In genomic region chr11:81096011-81096410, GRCm38 (mm10) we compare ENCODE assay signal across 9 mouse cellular contexts.
DNase-seq lines count a peak whose midpoint lies in the region; ATAC-seq and TF ChIP-seq lines count a peak whose summit lies in the region.
"Had no signal": no experiment of that assay in that cellular context is flagged by ENCODE, and none has a peak within 500 bp of the region (broad histone marks: within the 10 kb centered on the region; RNA-seq: fewer than 3 reads in every experiment).

No protein-coding gene starts in this region.

- WGBS in liver, postnatal 0 days (ENCODE audit: insufficient replicate concordance): 39% methylated on average over 6 of the region's 6 CpGs
- 17% methylated on average over 6 of the region's 6 CpGs for WGBS in stomach, embryonic 16.5 days
- 87% methylated on average over 6 of the region's 6 CpGs for WGBS in midbrain, embryonic 16.5 days
- WGBS in liver, embryonic 12.5 days (ENCODE audit: insufficient replicate concordance): 33% methylated on average over 6 of the region's 6 CpGs
- whole genome bisulfite sequencing in forebrain, embryonic 16.5 days: 82% methylated on average over 6 of the region's 6 CpGs

- H3K27ac ChIP-seq in liver, postnatal 0 days (ENCODE audit: low read depth): no peak overlapping the region
- H3K27ac ChIP-seq in stomach, embryonic 16.5 days (ENCODE audit: low read length): no peak overlapping the region
- no peak overlapping the region for H3K27ac ChIP-seq in midbrain, embryonic 16.5 days (ENCODE audit: low read length)
- no peak overlapping the region for H3K27ac ChIP-seq in liver, embryonic 12.5 days
- H3K27ac ChIP-seq in forebrain, embryonic 16.5 days (ENCODE audit: low read length): no peak overlapping the region
- H3K27ac ChIP-seq: liver, embryonic 13.5 days had no signal

- H3K4me2 ChIP-seq in liver, postnatal 0 days (ENCODE audit: low read depth, low read length): no peak overlapping the region
- H3K4me2 ChIP-seq in stomach, embryonic 16.5 days (ENCODE audit: low read depth, low read length): no peak overlapping the region
- no peak overlapping the region for H3K4me2 ChIP-seq in midbrain, embryonic 16.5 days (ENCODE audit: low read length)
- H3K4me2 ChIP-seq in liver, embryonic 12.5 days: no peak overlapping the region
- H3K4me2 ChIP-seq in forebrain, embryonic 16.5 days (ENCODE audit: low read length): no peak overlapping the region
- H3K4me2 ChIP-seq: liver, embryonic 13.5 days had no signal

- no peaks in the 10 kb centered on the region for H3K36me3 ChIP-seq in liver, postnatal 0 days (replicated peaks; ENCODE audit: insufficient read depth, low read length)
- H3K36me3 ChIP-seq in stomach, embryonic 16.5 days (ENCODE audit: control insufficient read depth, insufficient read depth, low read length): no peaks in the 10 kb centered on the region
- H3K36me3 ChIP-seq in midbrain, embryonic 16.5 days (ENCODE audit: control insufficient read depth, insufficient read depth, low read length): no peaks in the 10 kb centered on the region
- H3K36me3 ChIP-seq in liver, embryonic 12.5 days: no peaks in the 10 kb centered on the region
- no peaks in the 10 kb centered on the region for H3K36me3 ChIP-seq in forebrain, embryonic 16.5 days (ENCODE audit: control insufficient read depth, insufficient read depth)
- H3K36me3 ChIP-seq: liver, embryonic 13.5 days had no signal

- peaks cover 3% of the 10 kb centered on the region; the same call in 1 of the 2 replicates for H3K4me1 ChIP-seq in liver, postnatal 0 days (ENCODE audit: insufficient read depth)
- no peaks in the 10 kb centered on the region for H3K4me1 ChIP-seq in stomach, embryonic 16.5 days (ENCODE audit: control insufficient read depth, insufficient read depth, low read length)
- no peaks in the 10 kb centered on the region for H3K4me1 ChIP-seq in midbrain, embryonic 16.5 days (ENCODE audit: control insufficient read depth, insufficient read depth, low read length)
- H3K4me1 ChIP-seq in liver, embryonic 12.5 days: no peaks in the 10 kb centered on the region
- no peaks in the 10 kb centered on the region for H3K4me1 ChIP-seq in forebrain, embryonic 16.5 days (replicated peaks; ENCODE audit: control insufficient read depth, insufficient read depth, low read length)
- H3K4me1 ChIP-seq: liver, embryonic 13.5 days had no signal

- no peak for TF ChIP-seq EP300 in liver, postnatal 0 days (IDR thresholded peaks at IDR 0.05; ENCODE audit: low read depth)

- no peak for TF ChIP-seq CTCF in liver, postnatal 0 days (IDR thresholded peaks at IDR 0.05; ENCODE audit: low read depth)

- peak; percentile 11 for DNase-seq in liver
- DNase-seq in liver, postnatal 0 days: no peak
- peak; percentile 55 for DNase-seq in cerebellum, adult 8-10 months
- peak; percentile 23 to 87 for DNase-seq in left cerebral cortex, adult 8-10 months (ENCODE audit: low spot score in 2 of 2)
- DNase-seq: liver, embryonic 13.5 days had no signal

- H3K4me3 ChIP-seq in liver, postnatal 0 days (ENCODE audit: low read depth, low read length): no peak overlapping the region
- H3K4me3 ChIP-seq in stomach, embryonic 16.5 days (replicated peaks; ENCODE audit: low read length): no peak overlapping the region
- no peak overlapping the region for H3K4me3 ChIP-seq in midbrain, embryonic 16.5 days (ENCODE audit: low read depth, low read length)
- no peak overlapping the region for H3K4me3 ChIP-seq in liver, embryonic 12.5 days
- H3K4me3 ChIP-seq in forebrain, embryonic 16.5 days (replicated peaks; ENCODE audit: low read length): no peak overlapping the region
- H3K4me3 ChIP-seq: liver, embryonic 13.5 days had no signal

- H3K27me3 ChIP-seq in liver, postnatal 0 days (ENCODE audit: insufficient read depth, low read length): peaks cover 3% of the 10 kb centered on the region; the same call in 1 of the 2 replicates
- no peaks in the 10 kb centered on the region for H3K27me3 ChIP-seq in stomach, embryonic 16.5 days (ENCODE audit: control insufficient read depth, insufficient read depth, low read length)
- no peaks in the 10 kb centered on the region for H3K27me3 ChIP-seq in midbrain, embryonic 16.5 days (ENCODE audit: control insufficient read depth, insufficient read depth, low read depth, low read length)
- H3K27me3 ChIP-seq in liver, embryonic 12.5 days (replicated peaks): no peaks in the 10 kb centered on the region
- H3K27me3 ChIP-seq in forebrain, embryonic 16.5 days (replicated peaks; ENCODE audit: control insufficient read depth, insufficient read depth, low read length): no peaks in the 10 kb centered on the region
- H3K27me3 ChIP-seq: liver, embryonic 13.5 days had no signal

- no peaks in the 10 kb centered on the region for H3K9me3 ChIP-seq in liver, postnatal 0 days (ENCODE audit: low read length)
- H3K9me3 ChIP-seq in stomach, embryonic 16.5 days (replicated peaks; ENCODE audit: control insufficient read depth, low read length): no peaks in the 10 kb centered on the region
- H3K9me3 ChIP-seq in midbrain, embryonic 16.5 days (replicated peaks; ENCODE audit: control insufficient read depth, low read length, poor library complexity, severe bottlenecking): no peaks in the 10 kb centered on the region
- no peaks in the 10 kb centered on the region for H3K9me3 ChIP-seq in liver, embryonic 12.5 days (replicated peaks)
- H3K9me3 ChIP-seq in forebrain, embryonic 16.5 days (ENCODE audit: control insufficient read depth, low read length): no peaks in the 10 kb centered on the region
- H3K9me3 ChIP-seq: liver, embryonic 13.5 days had no signal

- ATAC-seq in liver, postnatal 0 days: no peak
- ATAC-seq in stomach, embryonic 16.5 days (ENCODE audit: insufficient read depth, low FRiP score): peak; percentile 85
- ATAC-seq in midbrain, embryonic 16.5 days: no peak
- ATAC-seq in liver, embryonic 12.5 days: no peak
- no peak for ATAC-seq in forebrain, embryonic 16.5 days

- H3K9ac ChIP-seq in liver, postnatal 0 days (replicated peaks): no peak overlapping the region
- H3K9ac ChIP-seq in stomach, embryonic 16.5 days (ENCODE audit: low read length): no peak overlapping the region
- H3K9ac ChIP-seq in midbrain, embryonic 16.5 days (ENCODE audit: low read depth, low read length): no peak overlapping the region
- H3K9ac ChIP-seq in liver, embryonic 12.5 days: no peak overlapping the region
- no peak overlapping the region for H3K9ac ChIP-seq in forebrain, embryonic 16.5 days (replicated peaks; ENCODE audit: low read depth, low read length)
- H3K9ac ChIP-seq: liver, embryonic 13.5 days had no signal
